Mouse (Mus musculus): ENCODE measurements around the gene Vstm2a. TPM values are rescaled to one million over a fixed set of nuclear protein-coding genes. Genes with fewer than 3 reads are reported as not detected.

Gene Vstm2a
- total RNA-seq, 2 experiments from 2014 or later, result not detected

GRCm38 (mm10) chr11:16439548-16440251 is 182.2 kb downstream of the Vstm2a start:
- ATAC-seq (ENCODE audit: poor library complexity, severe bottlenecking), result no peak
